Mouse (Mus musculus) cerebellum, adult 11-12 months (tissue): ENCODE measurements at regions not wholly inside any gene's neighbourhood (a gene's known extent, or its start where the extent isn't known, plus 50 kb on each side); places are given as distances from the start of the nearest gene placed in this dataset.

Source experiments
- DNase-seq: peaks from one replicate; pipeline ENCODE4 v3.0.0; 2022

- no peak for DNase-seq
Measured at GRCm38 (mm10) chr8:8376791-8377190, 284.3 kb downstream of the Efnb2 start.

- no peak for DNase-seq
Measured at GRCm38 (mm10) chr8:8376379-8376778, 284.7 kb downstream of the Efnb2 start.

- no peak for DNase-seq
Measured at GRCm38 (mm10) chr8:8367282-8367871, 293.7 kb downstream of the Efnb2 start.

GRCm38 (mm10) chr8:8361941-8362537 is 299.0 kb downstream of the Efnb2 start:
- no peak for DNase-seq

GRCm38 (mm10) chr8:8360586-8360985 is 300.5 kb downstream of the Efnb2 start:
- DNase-seq, result no peak

- DNase-seq, result no peak
Measured at GRCm38 (mm10) chr8:8354977-8355376, 306.1 kb downstream of the Efnb2 start.

- no peak for DNase-seq
Measured at GRCm38 (mm10) chr8:8344661-8345060, 316.4 kb downstream of the Efnb2 start.

- no peak for DNase-seq
Measured at GRCm38 (mm10) chr8:8335256-8335972, 325.6 kb downstream of the Efnb2 start.

- no peak for DNase-seq
Measured at GRCm38 (mm10) chr8:8334515-8334914, 326.5 kb downstream of the Efnb2 start.

- DNase-seq, result no peak
Measured at GRCm38 (mm10) chr8:8331249-8331648, 329.8 kb downstream of the Efnb2 start.

GRCm38 (mm10) chr8:8328010-8328666 is 332.9 kb downstream of the Efnb2 start:
- no peak for DNase-seq

- DNase-seq, result no peak
Measured at GRCm38 (mm10) chr8:8326066-8326834, 334.8 kb downstream of the Efnb2 start.

- DNase-seq, result no peak
Measured at GRCm38 (mm10) chr8:8325420-8325819, 335.6 kb downstream of the Efnb2 start.

GRCm38 (mm10) chr8:8324520-8324919 is 336.5 kb downstream of the Efnb2 start:
- DNase-seq, result no peak

- no peak for DNase-seq
Measured at GRCm38 (mm10) chr8:8308253-8308652, 352.8 kb downstream of the Efnb2 start.

GRCm38 (mm10) chr8:8307487-8307886 is 353.6 kb downstream of the Efnb2 start:
- DNase-seq, result no peak

GRCm38 (mm10) chr8:8299965-8300767 is 360.9 kb downstream of the Efnb2 start:
- DNase-seq, result no peak

- no peak for DNase-seq
Measured at GRCm38 (mm10) chr8:8292577-8293247, 368.3 kb downstream of the Efnb2 start.

- DNase-seq, result no peak
Measured at GRCm38 (mm10) chr8:8285876-8286275, 375.2 kb downstream of the Efnb2 start.

- DNase-seq, result no peak
Measured at GRCm38 (mm10) chr8:8274987-8275386, 386.1 kb downstream of the Efnb2 start.

- DNase-seq, result peak; percentile 25
Measured at GRCm38 (mm10) chr8:8274211-8274641, 386.8 kb downstream of the Efnb2 start.
